Mouse (Mus musculus): Measurements from ENCODE around the gene Pmfbp1. TPM values are rescaled to one million over a fixed set of nuclear protein-coding genes. Genes with fewer than 3 reads are reported as not detected.
"Not testable (repeated sequence)": the region's sequence is repeated elsewhere in the genome, so short reads cannot be mapped to it uniquely, and the experiment has no call there.

Gene Pmfbp1
- not detected in 2 replicates for polyA plus RNA-seq (2015; fragmentation: Nextera tagmentation; extraction: Ambion mirVana)

GRCm38 (mm10) chr8:109493727-109494126 is at the start of gene Pmfbp1:
Gene Pmfbp1 (plus strand): TSS chr8:109494027.
- no peak for DNase-seq (ENCODE audit: low spot score)

DNA sequence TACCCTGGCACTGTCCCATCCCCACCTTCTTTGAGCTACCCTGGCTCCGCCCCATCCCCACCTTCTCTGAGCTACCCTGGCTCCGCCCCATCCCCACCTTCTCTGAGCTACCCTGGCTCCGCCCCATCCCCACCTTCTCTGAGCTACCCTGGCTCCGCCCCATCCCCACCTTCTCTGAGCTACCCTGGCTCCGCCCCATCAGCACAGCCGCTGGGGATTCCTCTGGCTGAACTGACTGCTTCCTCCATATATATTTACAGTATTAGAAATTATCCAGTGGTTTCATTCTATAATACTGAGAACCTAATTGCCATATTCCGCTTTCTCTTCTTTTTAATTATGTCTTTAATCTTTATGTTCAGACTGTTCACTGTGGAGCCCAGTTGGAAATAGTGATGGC is 46.9 kb upstream of the Pmfbp1 start:
- DNase-seq (ENCODE audit: low spot score), result not testable (repeated sequence)

DNA sequence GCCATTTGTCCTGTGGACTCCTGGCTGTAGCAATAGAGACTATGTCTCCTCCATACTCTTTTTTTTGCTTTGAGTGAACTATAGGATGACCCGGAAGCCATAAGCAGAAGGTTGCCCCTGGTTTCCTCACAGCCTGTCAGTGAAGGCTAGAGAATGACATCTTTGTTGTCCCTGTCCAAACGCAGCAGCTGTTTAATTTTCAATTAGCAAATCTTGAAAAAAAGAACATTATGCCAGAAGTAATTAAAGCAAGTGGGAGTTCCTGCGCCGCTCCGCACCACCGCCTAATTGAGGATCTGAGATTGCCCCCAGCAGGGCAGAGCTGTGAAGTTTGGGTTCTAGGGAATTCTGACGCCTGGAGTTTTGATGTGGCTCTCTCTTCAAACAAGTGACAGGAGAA is 42.8 kb upstream of the Pmfbp1 start:
- no peak for DNase-seq (ENCODE audit: low spot score)

- DNase-seq (ENCODE audit: low spot score), result no peak
These were observed 38.7 kb upstream of the Pmfbp1 start for GRCm38 (mm10) chr8:109455113-109455512.

GRCm38 (mm10) chr8:109457387-109457786 is 36.4 kb upstream of the Pmfbp1 start:
- no peak for DNase-seq (ENCODE audit: low spot score)

- no peak for DNase-seq (ENCODE audit: low spot score)
These were observed 35.2 kb upstream of the Pmfbp1 start for GRCm38 (mm10) chr8:109458580-109458979.

DNA sequence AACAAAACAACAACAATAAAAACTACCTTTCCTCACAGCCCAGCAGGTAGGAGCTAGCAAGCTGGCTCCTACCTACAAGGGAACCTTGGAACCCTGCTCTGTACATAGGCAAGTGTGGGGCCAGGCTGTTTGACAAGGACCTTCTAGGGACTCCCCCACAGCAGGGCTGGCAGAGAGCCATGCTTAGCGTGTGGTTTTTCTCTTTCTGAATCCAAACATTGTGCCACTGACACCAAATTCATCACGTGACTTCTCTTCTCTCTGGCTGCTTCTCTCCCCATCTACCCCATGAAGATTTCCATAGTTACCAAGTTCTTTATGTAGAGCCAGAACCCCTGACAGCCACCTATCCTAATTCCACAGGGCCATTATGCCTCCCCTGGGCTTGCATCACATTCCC is 30.8 kb upstream of the Pmfbp1 start:
- no peak for DNase-seq (ENCODE audit: low spot score)

GRCm38 (mm10) chr8:109463677-109464313 is 30.0 kb upstream of the Pmfbp1 start:
- no peak for DNase-seq (ENCODE audit: low spot score)

GRCm38 (mm10) chr8:109464451-109464891 is 29.4 kb upstream of the Pmfbp1 start:
- no peak for DNase-seq (ENCODE audit: low spot score)

- no peak for DNase-seq (ENCODE audit: low spot score)
These were observed 28.8 kb upstream of the Pmfbp1 start for GRCm38 (mm10) chr8:109465056-109465455.

DNA sequence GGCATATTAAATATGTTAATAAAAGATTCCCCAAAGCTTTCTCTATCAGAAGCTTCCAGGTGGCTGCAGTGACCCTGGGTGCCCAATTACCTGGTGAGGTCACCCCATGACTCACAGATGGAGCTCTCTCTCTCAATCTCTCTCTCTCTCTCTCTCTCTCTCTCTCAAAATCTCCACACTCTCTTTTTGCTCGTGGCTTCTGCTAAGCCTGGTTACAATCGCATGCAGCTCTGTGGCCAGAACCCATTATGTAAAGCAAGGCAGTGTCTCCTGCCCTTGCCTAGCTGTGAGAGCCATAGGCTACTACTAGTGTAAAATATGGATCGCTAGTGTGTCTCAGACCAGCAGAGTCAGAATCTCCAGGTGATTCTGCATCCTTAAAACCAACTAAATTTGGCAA is 28.1 kb upstream of the Pmfbp1 start:
- DNase-seq (ENCODE audit: low spot score), result no peak

GRCm38 (mm10) chr8:109467516-109467915 is 26.3 kb upstream of the Pmfbp1 start:
- DNase-seq (ENCODE audit: low spot score), result no peak

GRCm38 (mm10) chr8:109468112-109468511 is 25.7 kb upstream of the Pmfbp1 start:
- no peak for DNase-seq (ENCODE audit: low spot score)

GRCm38 (mm10) chr8:109471876-109472275 is 22.0 kb upstream of the Pmfbp1 start:
- DNase-seq (ENCODE audit: low spot score), result no peak

GRCm38 (mm10) chr8:109472400-109472799 is 21.4 kb upstream of the Pmfbp1 start:
- DNase-seq (ENCODE audit: low spot score), result no peak

- DNase-seq (ENCODE audit: low spot score), result no peak
These were observed 19.2 kb upstream of the Pmfbp1 start for GRCm38 (mm10) chr8:109474442-109475121.

DNA sequence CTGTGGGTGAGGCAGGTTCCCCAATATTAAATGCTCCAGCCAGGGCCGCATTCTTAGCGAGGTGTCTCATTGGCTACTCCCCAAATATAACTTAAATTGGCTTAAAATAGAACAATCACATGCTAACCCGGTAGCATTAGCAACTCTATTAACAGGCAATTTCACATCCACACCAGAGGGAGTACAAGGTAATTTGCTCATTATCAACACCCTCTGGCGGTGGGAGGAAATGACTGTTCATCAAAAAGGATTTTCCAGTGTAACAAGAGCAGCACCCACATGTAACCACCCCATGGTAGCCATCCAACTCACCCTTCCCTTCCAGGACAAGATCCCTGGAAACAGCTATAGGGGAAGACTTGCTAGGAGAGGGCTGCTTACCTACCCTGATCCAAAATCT is 18.4 kb upstream of the Pmfbp1 start:
- no peak for DNase-seq (ENCODE audit: low spot score)

DNA sequence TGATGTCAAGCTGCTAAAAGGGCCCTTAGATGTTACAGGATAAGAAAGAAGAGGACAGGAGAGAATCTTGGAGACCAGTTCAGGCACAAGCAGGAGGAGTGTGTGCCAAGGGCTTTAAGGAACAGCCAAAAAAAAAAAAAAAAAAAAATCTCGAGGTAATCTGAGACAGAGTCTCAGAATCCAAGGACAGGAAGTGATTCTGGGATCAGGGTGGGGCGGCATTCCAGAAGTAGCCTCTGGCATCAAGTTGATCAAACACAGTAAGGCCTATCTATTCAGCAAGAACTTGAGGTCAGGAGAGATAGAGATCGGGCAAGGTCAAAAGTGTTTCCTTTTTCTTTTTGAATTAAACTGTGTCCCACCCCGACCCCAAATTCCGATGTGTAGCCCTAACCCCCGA is 15.2 kb upstream of the Pmfbp1 start:
- DNase-seq (ENCODE audit: low spot score), result no peak

DNA sequence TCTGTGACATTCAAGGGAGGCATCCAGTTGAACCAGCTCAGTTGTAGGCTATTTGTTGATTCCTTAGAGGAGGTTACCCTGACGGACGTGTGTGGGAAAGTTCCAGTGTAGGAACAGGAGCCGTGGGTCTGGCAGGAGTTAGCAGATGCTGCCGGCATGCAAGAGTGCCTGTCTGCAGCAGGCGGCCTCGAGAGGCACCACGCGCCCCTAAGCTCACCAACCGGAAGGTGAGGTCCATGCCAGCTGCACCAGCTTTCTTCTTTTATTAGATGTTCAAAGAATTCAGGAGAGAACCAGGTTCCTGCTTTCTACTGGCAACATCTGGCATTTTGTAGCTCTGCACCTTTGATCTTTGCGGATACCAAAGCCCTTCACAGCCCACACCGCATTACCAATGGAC is 9.1 kb upstream of the Pmfbp1 start:
- no peak for DNase-seq (ENCODE audit: low spot score)

DNA sequence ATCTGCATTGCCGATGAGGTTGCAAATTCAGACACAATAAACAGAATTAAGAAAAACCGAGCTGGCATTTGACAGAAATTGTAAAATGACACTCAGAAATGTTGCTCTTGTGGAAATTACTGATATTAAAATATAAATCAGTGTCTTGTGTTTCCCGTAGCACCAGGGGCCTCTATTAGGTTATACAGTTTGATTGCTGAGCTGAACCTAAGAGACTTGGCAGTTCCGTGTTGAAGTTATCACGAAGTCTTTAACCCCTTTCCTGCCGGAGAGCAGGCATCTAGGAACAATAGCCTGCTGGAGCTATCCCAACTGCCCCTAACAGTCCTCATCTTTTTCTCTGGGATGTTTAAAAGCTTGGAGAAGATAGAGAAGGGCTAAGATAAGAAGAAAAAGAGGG is 8.3 kb upstream of the Pmfbp1 start:
- no peak for DNase-seq (ENCODE audit: low spot score)

DNA sequence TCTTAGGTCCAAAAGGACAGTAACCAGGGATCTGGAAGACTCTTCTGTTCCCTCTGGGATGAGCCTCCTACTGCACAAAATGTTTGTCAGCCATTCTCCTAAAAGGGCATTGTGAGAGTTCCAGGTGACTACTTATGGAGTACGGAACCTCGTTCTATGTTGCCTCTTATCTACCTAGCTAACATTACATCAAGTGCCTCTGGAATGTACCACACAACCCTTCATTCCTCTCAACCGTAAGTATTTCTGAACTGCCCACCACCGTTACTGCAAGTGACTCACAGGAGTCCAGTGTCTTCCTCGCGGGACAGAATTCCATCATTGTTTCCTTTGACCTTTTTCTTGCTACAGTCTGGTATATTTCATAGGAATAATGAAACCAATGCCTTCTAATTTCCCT is 1.0 kb upstream of the Pmfbp1 start:
- no peak for DNase-seq (ENCODE audit: low spot score)

DNA sequence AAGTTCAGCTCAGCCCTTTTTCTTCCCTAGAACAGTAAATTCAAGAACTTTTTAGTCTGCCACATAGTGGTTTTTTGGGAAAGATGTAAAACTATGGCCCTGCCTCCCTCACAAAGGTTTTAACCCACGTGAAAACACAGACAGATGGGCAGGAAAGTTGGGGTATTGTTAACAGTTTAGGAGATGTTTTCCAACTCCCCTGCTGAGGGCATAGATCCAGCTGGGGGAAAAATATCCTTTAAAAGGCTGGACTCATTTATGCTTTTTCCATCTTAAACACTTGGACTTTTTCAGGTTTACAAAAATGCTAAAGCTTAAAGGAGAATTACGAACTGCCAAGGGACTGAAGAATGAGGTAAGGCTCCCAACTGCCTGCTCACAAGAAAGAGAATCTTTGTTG is 774 bp downstream of the Pmfbp1 start:
- DNase-seq (ENCODE audit: low spot score), result no peak

DNA sequence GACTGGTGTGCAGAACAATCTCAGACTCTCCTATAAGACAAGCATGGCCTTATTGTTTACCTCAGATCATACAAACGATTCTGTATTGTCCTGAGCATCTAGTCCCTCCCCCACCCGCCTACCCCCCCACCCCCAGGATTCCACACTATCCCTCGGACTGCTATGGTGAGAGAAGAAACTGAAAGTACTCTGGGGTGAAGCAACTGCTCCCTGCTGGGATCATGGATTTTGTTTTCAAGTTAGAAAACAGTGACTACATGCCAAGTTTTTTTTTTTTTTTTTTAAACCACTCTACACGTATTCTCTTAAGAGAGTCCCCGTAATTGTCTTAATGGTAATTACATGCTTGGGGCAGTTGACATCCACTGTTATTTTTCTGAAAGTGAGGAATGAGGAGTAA is 3.6 kb downstream of the Pmfbp1 start:
- DNase-seq (ENCODE audit: low spot score), result no peak

All from thymus, postnatal 0 days (tissue).